Mouse (Mus musculus): ENCODE measurements at regions not wholly inside any gene's neighbourhood (a gene's known extent, or its start where the extent isn't known, plus 50 kb on each side); places are given as distances from the start of the nearest gene placed in this dataset.

- TF ChIP-seq POLR2A (IDR thresholded peaks at IDR 0.05; ENCODE audit: extremely low read depth, insufficient read depth, low read length) (no peak), CTCF (IDR thresholded peaks at IDR 0.05; ENCODE audit: low read depth, low read length) (no peak)
These were observed 331.0 kb downstream of the Gbe1 start for GRCm38 (mm10) chr16:70644695-70645279.

Measured in liver, adult 2 months (tissue).